Mouse (Mus musculus): Measurements from ENCODE around the gene Pou4f2. TPM values are rescaled to one million over a fixed set of nuclear protein-coding genes. Genes with fewer than 3 reads are reported as not detected.

Pou4f2 gene
- not detected in 2 replicates for polyA plus RNA-seq (2015; fragmentation: Nextera tagmentation; extraction: Ambion mirVana)

DNA sequence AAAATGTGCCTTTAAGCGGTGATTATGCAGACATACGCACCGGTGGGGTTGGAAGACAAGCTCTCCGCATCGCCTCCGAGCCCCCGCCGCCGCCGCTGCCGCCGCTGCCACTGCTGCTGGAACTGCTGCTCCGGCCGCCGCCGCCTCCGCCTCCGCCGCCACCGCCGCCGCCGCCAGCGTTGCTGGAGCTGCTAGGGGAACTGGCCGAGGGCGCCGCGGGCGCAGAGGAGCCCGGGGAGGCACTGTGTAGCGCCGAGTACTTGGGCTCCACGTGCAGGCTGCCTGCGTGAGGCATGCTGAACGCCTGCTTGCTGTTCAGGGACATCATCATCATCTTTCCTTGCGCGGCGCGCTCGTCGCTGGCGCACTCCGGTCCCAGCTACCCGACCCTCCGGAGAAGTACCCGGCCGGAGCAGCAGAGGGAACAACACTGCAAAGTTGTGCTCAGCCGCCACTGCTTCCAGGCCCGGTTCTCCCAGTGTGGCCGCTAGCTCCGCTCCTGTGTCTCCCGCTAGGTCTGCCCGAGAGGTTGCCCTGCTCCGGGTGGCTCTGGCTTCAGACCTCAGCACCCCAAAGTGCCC, at the start of gene Pou4f2:
Pou4f2 (minus strand) TSS at position 575 of the 581 bp plus-strand sequence.
- Histone ChIP-seq H3K4me1 (ENCODE audit: control insufficient read depth, insufficient read depth, low read length) (peaks cover 13% of the 10 kb centered on the region; the same call in 1 of the 2 replicates), H3K9me3 (replicated peaks; ENCODE audit: control insufficient read depth, low read length) (no peaks in the 10 kb centered on the region), H3K9ac (ENCODE audit: low read length) (no peak within 1 kb of the TSS), H3K4me2 (ENCODE audit: low read depth, low read length) (peak within 1 kb of the TSS; percentile 71), H3K36me3 (ENCODE audit: control insufficient read depth, insufficient read depth) (no peaks in the 10 kb centered on the region), H3K27me3 (ENCODE audit: control insufficient read depth, insufficient read depth, low read length) (peaks cover 79% of the 10 kb centered on the region), H3K4me3 (ENCODE audit: low read length) (peak within 1 kb of the TSS; percentile 53), H3K27ac (ENCODE audit: low read length) (no peak within 1 kb of the TSS)
- whole genome bisulfite sequencing, result under 1% methylated on average over 54 of the region's 54 CpGs
- ATAC-seq (replicated peaks; ENCODE audit: extremely low read depth, insufficient read depth, low FRiP score), result 0 out of 2 replicates have a peak, but pooled peaks have one; percentile 41

DNA sequence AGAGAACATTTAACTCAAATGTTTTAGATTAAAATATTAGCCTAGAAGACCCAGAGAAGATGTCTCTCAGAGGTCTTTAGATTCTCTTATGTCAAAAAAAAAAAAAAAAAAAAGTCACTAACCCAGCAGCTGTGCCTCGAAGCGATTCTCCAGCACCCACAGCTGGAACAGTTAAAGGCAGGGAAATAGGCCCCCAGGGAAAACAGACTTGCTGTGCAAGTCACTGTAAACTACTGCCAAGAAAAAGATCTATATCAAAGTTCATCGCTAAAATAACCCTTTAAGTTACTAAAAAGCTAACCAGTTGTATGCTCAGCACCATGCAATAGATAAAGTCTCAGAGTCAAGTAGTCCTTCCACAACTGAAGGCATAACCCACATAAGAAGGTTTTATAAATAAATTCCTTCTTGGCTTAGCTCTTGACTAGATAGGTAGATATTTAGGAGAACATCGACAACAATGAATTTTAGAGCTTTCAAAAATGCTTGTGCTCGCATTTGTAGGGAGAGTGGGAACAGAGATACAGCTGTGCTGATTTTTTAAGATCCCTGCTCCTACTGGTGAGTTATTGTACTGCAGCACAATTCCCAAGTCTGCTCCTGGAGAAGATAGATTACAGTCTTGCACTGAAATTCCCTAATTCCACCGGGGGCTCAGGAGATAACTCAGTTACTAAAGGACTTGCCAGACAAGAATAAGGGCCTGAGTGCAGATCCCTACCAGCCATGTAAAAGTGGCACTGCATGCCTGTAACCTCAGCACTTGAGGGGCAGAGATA, 40.8 kb upstream of the Pou4f2 start:
- Histone ChIP-seq H3K27me3 (ENCODE audit: control insufficient read depth, insufficient read depth, low read length) (no peaks in the 10 kb centered on the region), H3K4me2 (ENCODE audit: low read depth, low read length) (no peak overlapping the region), H3K9me3 (replicated peaks; ENCODE audit: control insufficient read depth, low read length) (peaks cover under 1% of the 10 kb centered on the region; the same call in 1 of the 2 replicates), H3K9ac (ENCODE audit: low read length) (no peak overlapping the region), H3K36me3 (ENCODE audit: control insufficient read depth, insufficient read depth) (no peaks in the 10 kb centered on the region), H3K4me1 (ENCODE audit: control insufficient read depth, insufficient read depth, low read length) (no peaks in the 10 kb centered on the region), H3K27ac (ENCODE audit: low read length) (no peak overlapping the region), H3K4me3 (ENCODE audit: low read length) (no peak overlapping the region)
- ATAC-seq (replicated peaks; ENCODE audit: extremely low read depth, insufficient read depth, low FRiP score), result no peak
- WGBS, result 54% methylated on average over 6 of the region's 6 CpGs

DNA sequence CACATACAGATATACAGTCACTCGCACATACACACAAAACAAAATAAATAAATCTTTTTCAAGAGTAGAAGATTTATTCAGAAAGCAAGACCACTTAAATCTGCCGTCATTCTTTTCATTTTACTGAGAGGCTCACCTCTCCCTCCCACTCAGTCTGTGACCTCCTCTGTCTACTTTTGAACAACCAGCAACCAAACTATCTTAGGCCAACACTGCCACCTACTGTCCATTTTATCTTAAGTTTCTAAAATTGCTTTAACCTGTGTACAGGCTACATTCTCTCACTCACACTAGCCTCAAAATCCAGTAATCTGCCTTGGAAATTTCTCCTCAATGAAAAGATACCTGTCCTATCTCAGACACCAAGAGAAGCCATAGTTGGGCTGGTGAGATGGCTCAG, 31.4 kb upstream of the Pou4f2 start:
- Histone ChIP-seq H3K9me3 (replicated peaks; ENCODE audit: control insufficient read depth, low read length) (peaks cover 6% of the 10 kb centered on the region), H3K4me1 (ENCODE audit: control insufficient read depth, insufficient read depth, low read length) (no peaks in the 10 kb centered on the region), H3K27me3 (ENCODE audit: control insufficient read depth, insufficient read depth, low read length) (no peaks in the 10 kb centered on the region), H3K4me2 (ENCODE audit: low read depth, low read length) (no peak overlapping the region), H3K27ac (ENCODE audit: low read length) (no peak overlapping the region), H3K9ac (ENCODE audit: low read length) (no peak overlapping the region), H3K36me3 (ENCODE audit: control insufficient read depth, insufficient read depth) (no peaks in the 10 kb centered on the region), H3K4me3 (ENCODE audit: low read length) (no peak overlapping the region)
- no peak for ATAC-seq (replicated peaks; ENCODE audit: extremely low read depth, insufficient read depth, low FRiP score)
- 89% methylated on average over 2 of the region's 2 CpGs for WGBS

DNA sequence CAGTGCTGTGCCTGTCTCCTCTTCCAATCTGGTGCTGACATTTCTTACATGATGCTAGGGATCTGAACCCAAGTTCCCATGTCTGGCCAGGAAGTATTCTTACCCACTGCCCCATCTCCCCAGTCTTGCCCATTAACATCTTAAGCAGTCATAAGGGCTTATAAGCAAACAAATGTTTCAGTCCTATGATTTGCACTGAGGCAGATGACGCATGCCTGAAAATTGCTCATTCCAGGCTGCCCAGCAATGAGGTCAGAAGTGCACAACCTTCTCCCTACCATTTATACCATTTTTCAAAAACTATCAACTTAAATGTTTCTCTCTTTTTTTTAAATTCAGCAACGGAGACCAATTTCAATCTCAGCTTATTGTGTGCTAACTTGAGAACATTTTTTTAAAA, 27.5 kb upstream of the Pou4f2 start:
- no peak overlapping the region for H3K4me3 ChIP-seq (ENCODE audit: low read length)
- no peak overlapping the region for H3K27ac ChIP-seq (ENCODE audit: low read length)
- WGBS, result 71% methylated on average over 2 of the region's 2 CpGs
- H3K27me3 ChIP-seq (ENCODE audit: control insufficient read depth, insufficient read depth, low read length), result no peaks in the 10 kb centered on the region
- ATAC-seq (replicated peaks; ENCODE audit: extremely low read depth, insufficient read depth, low FRiP score), result no peak
- no peak overlapping the region for H3K4me2 ChIP-seq (ENCODE audit: low read depth, low read length)
- H3K4me1 ChIP-seq (ENCODE audit: control insufficient read depth, insufficient read depth, low read length), result no peaks in the 10 kb centered on the region
- no peaks in the 10 kb centered on the region for H3K36me3 ChIP-seq (ENCODE audit: control insufficient read depth, insufficient read depth)
- peaks cover 6% of the 10 kb centered on the region for H3K9me3 ChIP-seq (replicated peaks; ENCODE audit: control insufficient read depth, low read length)
- no peak overlapping the region for H3K9ac ChIP-seq (ENCODE audit: low read length)

DNA sequence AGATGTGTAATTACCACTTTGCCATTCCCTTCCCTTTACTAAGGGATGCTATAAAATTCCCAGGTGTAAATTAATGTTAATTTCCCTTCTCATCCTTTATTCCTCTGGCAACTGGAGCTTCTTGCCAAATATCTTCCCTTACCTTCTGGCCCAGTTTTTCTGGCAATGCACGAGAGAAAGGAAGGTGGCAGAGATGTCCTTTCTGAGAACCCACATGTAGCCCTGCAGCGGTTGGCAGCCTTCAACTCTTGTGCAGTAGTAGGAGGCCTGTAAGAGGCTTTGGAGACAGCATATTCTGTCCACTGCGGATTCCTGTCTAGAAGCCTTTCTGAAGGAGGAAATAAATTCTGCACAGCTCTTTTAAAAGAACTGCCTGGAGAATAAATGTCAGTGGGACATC, 20.0 kb upstream of the Pou4f2 start:
- Histone ChIP-seq H3K4me2 (ENCODE audit: low read depth, low read length) (no peak overlapping the region), H3K4me1 (ENCODE audit: control insufficient read depth, insufficient read depth, low read length) (no peaks in the 10 kb centered on the region), H3K27me3 (ENCODE audit: control insufficient read depth, insufficient read depth, low read length) (no peaks in the 10 kb centered on the region), H3K9ac (ENCODE audit: low read length) (no peak overlapping the region), H3K4me3 (ENCODE audit: low read length) (no peak overlapping the region), H3K27ac (ENCODE audit: low read length) (no peak overlapping the region), H3K9me3 (replicated peaks; ENCODE audit: control insufficient read depth, low read length) (no peaks in the 10 kb centered on the region), H3K36me3 (ENCODE audit: control insufficient read depth, insufficient read depth) (no peaks in the 10 kb centered on the region)
- ATAC-seq (replicated peaks; ENCODE audit: extremely low read depth, insufficient read depth, low FRiP score), result no peak
- WGBS, result 74% methylated on average over 3 of the region's 3 CpGs

DNA sequence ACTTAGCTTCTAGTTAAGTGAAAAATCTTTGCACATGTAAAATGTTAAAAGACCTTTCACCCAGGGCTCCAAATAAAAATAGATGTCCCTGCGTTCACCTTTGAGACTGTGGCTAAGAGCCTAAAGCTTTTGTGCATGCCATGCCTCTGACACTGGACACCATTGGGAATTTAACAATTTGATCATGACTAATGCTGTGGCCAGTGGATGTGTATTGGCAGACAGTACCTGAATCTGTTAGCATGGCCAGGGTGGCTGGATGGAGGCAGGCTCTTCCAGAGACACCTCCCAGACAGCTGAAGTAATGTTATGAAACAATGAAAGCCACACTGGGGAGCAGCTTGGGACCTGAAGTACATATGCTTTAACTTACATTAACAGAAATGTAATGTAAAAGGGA, 6.3 kb upstream of the Pou4f2 start:
- no peak overlapping the region for H3K4me3 ChIP-seq (ENCODE audit: low read length)
- no peak overlapping the region for H3K9ac ChIP-seq (ENCODE audit: low read length)
- H3K4me2 ChIP-seq (ENCODE audit: low read depth, low read length), result no peak overlapping the region
- H3K36me3 ChIP-seq (ENCODE audit: control insufficient read depth, insufficient read depth), result no peaks in the 10 kb centered on the region
- ATAC-seq (replicated peaks; ENCODE audit: extremely low read depth, insufficient read depth, low FRiP score), result no peak
- peaks cover 36% of the 10 kb centered on the region for H3K27me3 ChIP-seq (ENCODE audit: control insufficient read depth, insufficient read depth, low read length)
- H3K4me1 ChIP-seq (ENCODE audit: control insufficient read depth, insufficient read depth, low read length), result peaks cover 2% of the 10 kb centered on the region; the same call in 1 of the 2 replicates
- H3K27ac ChIP-seq (ENCODE audit: low read length), result no peak overlapping the region
- WGBS, result 71% methylated on average over 1 of the region's 1 CpGs
- H3K9me3 ChIP-seq (replicated peaks; ENCODE audit: control insufficient read depth, low read length), result no peaks in the 10 kb centered on the region

DNA sequence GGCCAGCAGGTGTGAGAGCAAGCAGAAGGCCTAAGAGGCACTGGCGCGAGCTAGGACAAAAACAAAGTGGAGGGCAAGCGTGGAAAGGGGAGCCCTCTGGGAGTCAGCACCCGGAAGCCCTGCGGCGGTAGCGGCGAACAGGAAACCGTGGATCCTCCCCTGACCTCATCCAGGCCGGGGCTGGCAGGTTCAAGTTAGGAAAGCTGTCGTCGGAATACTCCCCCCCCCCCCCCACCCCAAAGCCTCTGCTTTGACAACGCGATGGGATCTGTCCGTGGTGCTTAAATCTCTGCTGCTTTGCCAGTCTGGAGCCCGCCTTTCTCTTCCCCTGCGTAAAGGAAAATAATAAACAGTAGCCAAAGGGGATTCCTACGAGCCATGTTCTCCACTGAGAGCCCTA, 1.7 kb upstream of the Pou4f2 start:
- H3K4me1 ChIP-seq (ENCODE audit: control insufficient read depth, insufficient read depth, low read length), result peaks cover 13% of the 10 kb centered on the region; the same call in 1 of the 2 replicates
- H3K4me3 ChIP-seq (ENCODE audit: low read length), result peak overlapping the region; percentile 33
- H3K27me3 ChIP-seq (ENCODE audit: control insufficient read depth, insufficient read depth, low read length), result peaks cover 76% of the 10 kb centered on the region
- WGBS, result 2% methylated on average over 18 of the region's 18 CpGs
- H3K9ac ChIP-seq (ENCODE audit: low read length), result no peak overlapping the region
- no peak overlapping the region for H3K27ac ChIP-seq (ENCODE audit: low read length)
- H3K4me2 ChIP-seq (ENCODE audit: low read depth, low read length), result peak overlapping the region; percentile 36; the same call in 1 of the 2 replicates
- no peaks in the 10 kb centered on the region for H3K36me3 ChIP-seq (ENCODE audit: control insufficient read depth, insufficient read depth)
- H3K9me3 ChIP-seq (replicated peaks; ENCODE audit: control insufficient read depth, low read length), result no peaks in the 10 kb centered on the region
- no peak for ATAC-seq (replicated peaks; ENCODE audit: extremely low read depth, insufficient read depth, low FRiP score)

DNA sequence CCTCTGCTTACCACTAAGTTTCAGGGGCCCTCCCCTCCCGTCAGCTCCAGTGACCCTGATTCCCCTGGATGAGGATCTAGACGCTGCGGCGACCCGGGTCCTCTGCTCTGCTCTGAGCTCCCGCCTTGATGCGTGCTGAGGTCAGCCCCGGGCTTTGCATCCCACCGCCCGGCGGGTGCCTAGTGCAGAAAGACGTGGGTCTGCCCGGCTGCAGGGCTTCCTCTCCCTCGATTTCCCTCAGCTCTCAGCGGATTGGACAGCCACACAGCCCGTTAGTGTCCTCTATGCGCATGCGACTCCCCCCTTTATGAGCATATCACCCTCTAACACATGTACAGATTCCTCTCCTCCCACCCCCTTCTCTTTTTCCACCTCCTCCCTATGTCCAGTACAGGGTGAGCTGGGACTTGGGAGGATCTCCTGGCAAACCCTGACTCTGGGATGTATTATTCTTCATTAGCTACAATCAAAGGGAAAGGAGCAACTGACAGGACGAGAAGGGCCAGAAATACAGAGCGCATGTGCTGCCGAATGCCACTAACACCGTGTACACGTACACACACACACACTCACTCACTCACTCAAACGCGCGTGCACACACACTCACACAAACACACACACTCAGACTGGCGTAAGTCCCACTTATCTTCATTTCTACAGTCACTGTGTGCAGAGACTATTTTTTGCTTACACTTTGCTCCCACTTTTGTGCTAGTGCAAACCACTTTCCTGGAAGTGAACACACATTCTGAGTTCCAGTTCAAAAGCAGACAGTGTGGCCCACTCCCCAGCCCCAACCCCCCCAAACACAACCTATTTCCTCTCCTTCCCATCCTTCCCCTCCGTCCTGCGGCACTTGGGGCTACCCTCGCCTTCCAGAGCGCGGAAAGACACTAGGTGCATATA, 948 bp upstream of the Pou4f2 start:
- peaks cover 13% of the 10 kb centered on the region; the same call in 1 of the 2 replicates for H3K4me1 ChIP-seq (ENCODE audit: control insufficient read depth, insufficient read depth, low read length)
- no peak overlapping the region for H3K9ac ChIP-seq (ENCODE audit: low read length)
- H3K4me2 ChIP-seq (ENCODE audit: low read depth, low read length), result peak overlapping the region; percentile 71; the same call in 1 of the 2 replicates
- H3K9me3 ChIP-seq (replicated peaks; ENCODE audit: control insufficient read depth, low read length), result no peaks in the 10 kb centered on the region
- ATAC-seq (replicated peaks; ENCODE audit: extremely low read depth, insufficient read depth, low FRiP score), result no peak
- 3% methylated on average over 32 of the region's 32 CpGs for WGBS
- H3K27me3 ChIP-seq (ENCODE audit: control insufficient read depth, insufficient read depth, low read length), result peaks cover 77% of the 10 kb centered on the region
- H3K36me3 ChIP-seq (ENCODE audit: control insufficient read depth, insufficient read depth), result no peaks in the 10 kb centered on the region
- H3K4me3 ChIP-seq (ENCODE audit: low read length), result peak overlapping the region; percentile 53
- H3K27ac ChIP-seq (ENCODE audit: low read length), result no peak overlapping the region
